In genomic region chr11:97658751-97659266, GRCm38 (mm10) we compare ENCODE assay signal across 9 mouse cellular contexts. TPM values are rescaled to one million over a fixed set of nuclear protein-coding genes. Genes with fewer than 3 reads are reported as not detected.
DNase-seq lines count a peak whose midpoint lies in the region; ATAC-seq and TF ChIP-seq lines count a peak whose summit lies in the region.
"Had no signal": no experiment of that assay in that cellular context is flagged by ENCODE, and none has a peak within 500 bp of the region (broad histone marks: within the 10 kb centered on the region; RNA-seq: fewer than 3 reads in every experiment).

No protein-coding gene starts in this region.

- intact Hi-C loops in heart, postnatal 25 days (cut with DNase I): no loop called here
- intact Hi-C loops in left cerebral cortex, postnatal 25 days (cut with DNase I): no loop called here

- TF ChIP-seq CTCF in E14TG2a.4 (conservative IDR thresholded peaks at IDR 0.05; ENCODE audit: low read length): no peak
- no peak for TF ChIP-seq CTCF in liver, embryonic 14.5 days (IDR thresholded peaks at IDR 0.05; ENCODE audit: low read depth)

- H3K27me3 ChIP-seq in heart, embryonic 13.5 days (replicated peaks): peaks cover 11% of the 10 kb centered on the region
- H3K27me3 ChIP-seq in E14TG2a.4 (ENCODE audit: insufficient read depth, low read length): no peaks in the 10 kb centered on the region
- peaks cover 17% of the 10 kb centered on the region for H3K27me3 ChIP-seq in embryonic facial prominence, embryonic 15.5 days
- peaks cover 49% of the 10 kb centered on the region for H3K27me3 ChIP-seq in liver, embryonic 14.5 days (ENCODE audit: control insufficient read depth, insufficient read depth, low read length)

- no peaks in the 10 kb centered on the region for H3K36me3 ChIP-seq in heart, embryonic 13.5 days
- H3K36me3 ChIP-seq in E14TG2a.4 (ENCODE audit: insufficient read depth, low read length): peaks cover 40% of the 10 kb centered on the region
- H3K36me3 ChIP-seq in embryonic facial prominence, embryonic 15.5 days: no peaks in the 10 kb centered on the region
- H3K36me3 ChIP-seq in liver, embryonic 14.5 days (replicated peaks; ENCODE audit: control insufficient read depth, insufficient read depth, low read depth): no peaks in the 10 kb centered on the region

- peaks cover 56% of the 10 kb centered on the region for H3K4me1 ChIP-seq in heart, embryonic 13.5 days
- peaks cover 67% of the 10 kb centered on the region for H3K4me1 ChIP-seq in E14TG2a.4 (replicated peaks; ENCODE audit: low read depth, low read length)
- H3K4me1 ChIP-seq in embryonic facial prominence, embryonic 15.5 days: peaks cover 35% of the 10 kb centered on the region
- peaks cover 0 to 11% of the 10 kb centered on the region in 2 experiments; a peak in 2 of 4 replicates for H3K4me1 ChIP-seq in liver, embryonic 14.5 days (replicated peaks; ENCODE audit: control insufficient read depth in 2 of 2, insufficient read depth in 2 of 2, low read length in 1 of 2)

- no peak for TF ChIP-seq EP300 in liver, embryonic 14.5 days (IDR thresholded peaks at IDR 0.05; ENCODE audit: low read depth)

- H3K4me3 ChIP-seq in heart, embryonic 13.5 days: peak overlapping the region; percentile 92
- peak overlapping the region; percentile 94 for H3K4me3 ChIP-seq in E14TG2a.4 (replicated peaks; ENCODE audit: low read length)
- H3K4me3 ChIP-seq in embryonic facial prominence, embryonic 15.5 days (replicated peaks): no peak overlapping the region
- no peak overlapping the region; a peak in 1 of 4 replicates for H3K4me3 ChIP-seq in liver, embryonic 14.5 days (ENCODE audit: insufficient read depth in 1 of 2, low read depth in 2 of 2, low read length in 2 of 2)

- 25% methylated on average over 11 of the region's 11 CpGs for WGBS in heart, embryonic 13.5 days
- WGBS in embryonic facial prominence, embryonic 15.5 days: 72% methylated on average over 11 of the region's 11 CpGs
- WGBS in liver, embryonic 14.5 days (ENCODE audit: insufficient replicate concordance): 37% methylated on average over 11 of the region's 11 CpGs

- peak overlapping the region; percentile 95 for H3K27ac ChIP-seq in heart, embryonic 13.5 days (replicated peaks)
- H3K27ac ChIP-seq in embryonic facial prominence, embryonic 15.5 days (replicated peaks): no peak overlapping the region
- no peak overlapping the region for H3K27ac ChIP-seq in liver, embryonic 14.5 days

- DNase-seq in heart, postnatal 25 days (ENCODE audit: low spot score): no peak
- DNase-seq in liver, embryonic 14.5 days (ENCODE audit: low read depth in 3 of 3, low spot score in 3 of 3): no peak
- DNase-seq in right cerebral cortex, adult 2 months (ENCODE audit: low spot score in 2 of 2): no peak
- no peak for DNase-seq in left cerebral cortex, postnatal 25 days (ENCODE audit: low spot score in 2 of 2)
- DNase-seq in right cerebral cortex, postnatal 10 days (ENCODE audit: low spot score in 2 of 2): no peak
- DNase-seq: thymus, postnatal 14 days had no signal

- H3K4me2 ChIP-seq in heart, embryonic 13.5 days: peak overlapping the region; percentile 90
- peak overlapping the region; percentile 83; the same call in 1 of the 2 replicates for H3K4me2 ChIP-seq in embryonic facial prominence, embryonic 15.5 days (replicated peaks)
- H3K4me2 ChIP-seq in liver, embryonic 14.5 days (ENCODE audit: low read depth): peak overlapping the region; percentile 67

- no peaks in the 10 kb centered on the region for H3K9me3 ChIP-seq in heart, embryonic 13.5 days
- no peaks in the 10 kb centered on the region for H3K9me3 ChIP-seq in E14TG2a.4 (ENCODE audit: low read length)
- H3K9me3 ChIP-seq in embryonic facial prominence, embryonic 15.5 days (replicated peaks): no peaks in the 10 kb centered on the region
- no peaks in the 10 kb centered on the region for H3K9me3 ChIP-seq in liver, embryonic 14.5 days (ENCODE audit: control insufficient read depth, low read length)

- H3K9ac ChIP-seq in heart, embryonic 13.5 days: peak overlapping the region; percentile 95
- H3K9ac ChIP-seq in embryonic facial prominence, embryonic 15.5 days: no peak overlapping the region
- H3K9ac ChIP-seq in liver, embryonic 14.5 days (replicated peaks): no peak overlapping the region

- ATAC-seq in heart, embryonic 13.5 days (ENCODE audit: extremely low read depth, insufficient number of reproducible peaks, low FRiP score, low TSS enrichment): no peak
- ATAC-seq in embryonic facial prominence, embryonic 15.5 days (ENCODE audit: insufficient number of reproducible peaks, low FRiP score, low TSS enrichment, low read depth): no peak
- ATAC-seq in liver, embryonic 14.5 days (ENCODE audit: insufficient read depth): no peak

RNA-seq across cellular contexts. Expression of gene Mllt6, which starts 4.4 kb away (rescaled TPM):
- polyA plus RNA-seq in heart, embryonic 13.5 days (2015; fragmentation: Nextera tagmentation; extraction: Ambion mirVana): 1.7 and 1.9 TPM in 2 replicates
- total RNA-seq in heart, postnatal 25 days (2021): 10 to 100 TPM; 59.8 to 63.3 TPM
- 2.6 and 3.2 TPM in 2 replicates for polyA plus RNA-seq in embryonic facial prominence, embryonic 15.5 days (2015; fragmentation: Nextera tagmentation; extraction: Ambion mirVana)
- 1.0 TPM in 2 replicates for polyA plus RNA-seq in liver, embryonic 14.5 days (2012; rRNA removed)
- polyA plus RNA-seq in liver, embryonic 14.5 days (2014; fragmentation: Nextera tagmentation; extraction: Ambion mirVana): 0.22 and 0.25 TPM in 2 replicates
- 100 to 1,000 TPM; 105 to 121 TPM for total RNA-seq in left cerebral cortex, postnatal 25 days (2021)

RNA-seq across cellular contexts. Expression of gene Cisd3, which starts 26.8 kb away (rescaled TPM):
- polyA plus RNA-seq in heart, embryonic 13.5 days (2015; fragmentation: Nextera tagmentation; extraction: Ambion mirVana): 44.1 and 53.7 TPM in 2 replicates
- total RNA-seq in heart, postnatal 25 days (2021): 100 to 1,000 TPM; 145 to 155 TPM
- 30.7 and 32.7 TPM in 2 replicates for polyA plus RNA-seq in embryonic facial prominence, embryonic 15.5 days (2015; fragmentation: Nextera tagmentation; extraction: Ambion mirVana)
- polyA plus RNA-seq in liver, embryonic 14.5 days (2012; rRNA removed): 3.0 and 4.9 TPM in 2 replicates
- 10.0 and 11.4 TPM in 2 replicates for polyA plus RNA-seq in liver, embryonic 14.5 days (2014; fragmentation: Nextera tagmentation; extraction: Ambion mirVana)
- total RNA-seq in left cerebral cortex, postnatal 25 days (2021): 10 to 100 TPM; 46.5 to 48.8 TPM

RNA-seq across cellular contexts. Expression of gene Epop, which starts 29.3 kb away (rescaled TPM):
- 1.1 and 1.4 TPM in 2 replicates for polyA plus RNA-seq in heart, embryonic 13.5 days (2015; fragmentation: Nextera tagmentation; extraction: Ambion mirVana)
- total RNA-seq in heart, postnatal 25 days (2021): 1 to 10 TPM in 1 of 2 experiments, under 1 TPM in 1; 0.94 to 1.5 TPM
- polyA plus RNA-seq in embryonic facial prominence, embryonic 15.5 days (2015; fragmentation: Nextera tagmentation; extraction: Ambion mirVana): 3.7 and 4.3 TPM in 2 replicates
- polyA plus RNA-seq in liver, embryonic 14.5 days (2012; rRNA removed): 0.66 and 0.98 TPM in 2 replicates
- polyA plus RNA-seq in liver, embryonic 14.5 days (2014; fragmentation: Nextera tagmentation; extraction: Ambion mirVana): 0.34 and 0.38 TPM in 2 replicates
- total RNA-seq in left cerebral cortex, postnatal 25 days (2021): 10 to 100 TPM; 77.4 to 92.2 TPM

RNA-seq across cellular contexts. Expression of gene Pcgf2, which starts 41.5 kb away (rescaled TPM):
- 10.5 and 11.0 TPM in 2 replicates for polyA plus RNA-seq in heart, embryonic 13.5 days (2015; fragmentation: Nextera tagmentation; extraction: Ambion mirVana)
- total RNA-seq in heart, postnatal 25 days (2021): 1 to 10 TPM; 6.2 to 6.4 TPM
- polyA plus RNA-seq in embryonic facial prominence, embryonic 15.5 days (2015; fragmentation: Nextera tagmentation; extraction: Ambion mirVana): 12.0 and 12.6 TPM in 2 replicates
- polyA plus RNA-seq in liver, embryonic 14.5 days (2012; rRNA removed): 4.4 and 4.9 TPM in 2 replicates
- 1.5 and 1.8 TPM in 2 replicates for polyA plus RNA-seq in liver, embryonic 14.5 days (2014; fragmentation: Nextera tagmentation; extraction: Ambion mirVana)
- 10 to 100 TPM; 30.1 to 30.3 TPM for total RNA-seq in left cerebral cortex, postnatal 25 days (2021)

RNA-seq across cellular contexts. Expression of gene Psmb3, which starts 44.4 kb away (rescaled TPM):
- polyA plus RNA-seq in heart, embryonic 13.5 days (2015; fragmentation: Nextera tagmentation; extraction: Ambion mirVana): 371 and 445 TPM in 2 replicates
- 100 to 1,000 TPM; 150 to 151 TPM for total RNA-seq in heart, postnatal 25 days (2021)
- 440 and 475 TPM in 2 replicates for polyA plus RNA-seq in embryonic facial prominence, embryonic 15.5 days (2015; fragmentation: Nextera tagmentation; extraction: Ambion mirVana)
- 197 and 261 TPM in 2 replicates for polyA plus RNA-seq in liver, embryonic 14.5 days (2012; rRNA removed)
- polyA plus RNA-seq in liver, embryonic 14.5 days (2014; fragmentation: Nextera tagmentation; extraction: Ambion mirVana): 318 and 330 TPM in 2 replicates
- 100 to 1,000 TPM; 119 to 124 TPM for total RNA-seq in left cerebral cortex, postnatal 25 days (2021)

Comparison
In these comparisons a context has a peak if more than half of its experiments do, and no peak if none do; other contexts are left out.
1. H3K4me3 ChIP-seq: peak in heart, embryonic 13.5 days (single experiment) and E14TG2a.4 (single experiment); none in embryonic facial prominence, embryonic 15.5 days (single experiment) and liver, embryonic 14.5 days (0 of 2).
2. Peak in every context shown above with its lines, with median percentiles within 50 percentile points of each other: H3K4me2 ChIP-seq.